Mouse (Mus musculus) right cerebral cortex, postnatal 4 days (tissue): ENCODE data around the gene Gm21822.
"Not testable (repeated sequence)": the region's sequence is repeated elsewhere in the genome, so short reads cannot be mapped to it uniquely, and the experiment has no call there.

Experiments used
- DNase-seq: peaks from one replicate; pipeline ENCODE4 v3.0.0-alpha.2; 2022

Gm21822 gene

GRCm38 (mm10) chrY:18654182-18654581, at the start of gene Gm21822:
TSS of gene Gm21822 (plus strand) at chrY:18654482.
- DNase-seq = not testable (repeated sequence)
